Mouse (Mus musculus): ENCODE results near the gene Nudc.

DNA sequence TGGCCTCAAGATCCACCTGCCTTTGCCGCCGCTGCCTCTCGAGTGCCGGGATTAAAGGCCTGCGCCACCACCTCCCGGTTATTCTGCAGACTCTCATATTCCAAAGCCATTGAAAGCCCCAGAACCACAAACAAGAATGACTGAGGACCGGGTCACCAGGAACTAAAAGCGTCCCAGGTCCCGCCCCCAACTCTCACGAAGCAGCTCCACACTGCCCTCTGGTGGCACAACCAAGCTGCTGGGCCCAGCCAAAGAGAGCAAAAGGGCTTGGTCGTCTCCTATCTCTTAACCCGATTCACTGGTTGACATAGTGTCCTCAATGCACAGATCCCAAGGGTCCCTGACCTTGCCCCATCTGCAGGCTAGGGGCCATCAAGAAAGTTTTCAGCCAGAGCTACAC, 51.4 kb downstream of the Nudc start:
- TF ChIP-seq CTCF (IDR thresholded peaks at IDR 0.05; ENCODE audit: low read depth) (peak; percentile 96), EP300 (IDR thresholded peaks at IDR 0.05; ENCODE audit: low read depth) (no peak)

Data from heart, postnatal 0 days (tissue).